Mouse (Mus musculus): ENCODE data around the gene Rhof.

The Rhof gene

DNA sequence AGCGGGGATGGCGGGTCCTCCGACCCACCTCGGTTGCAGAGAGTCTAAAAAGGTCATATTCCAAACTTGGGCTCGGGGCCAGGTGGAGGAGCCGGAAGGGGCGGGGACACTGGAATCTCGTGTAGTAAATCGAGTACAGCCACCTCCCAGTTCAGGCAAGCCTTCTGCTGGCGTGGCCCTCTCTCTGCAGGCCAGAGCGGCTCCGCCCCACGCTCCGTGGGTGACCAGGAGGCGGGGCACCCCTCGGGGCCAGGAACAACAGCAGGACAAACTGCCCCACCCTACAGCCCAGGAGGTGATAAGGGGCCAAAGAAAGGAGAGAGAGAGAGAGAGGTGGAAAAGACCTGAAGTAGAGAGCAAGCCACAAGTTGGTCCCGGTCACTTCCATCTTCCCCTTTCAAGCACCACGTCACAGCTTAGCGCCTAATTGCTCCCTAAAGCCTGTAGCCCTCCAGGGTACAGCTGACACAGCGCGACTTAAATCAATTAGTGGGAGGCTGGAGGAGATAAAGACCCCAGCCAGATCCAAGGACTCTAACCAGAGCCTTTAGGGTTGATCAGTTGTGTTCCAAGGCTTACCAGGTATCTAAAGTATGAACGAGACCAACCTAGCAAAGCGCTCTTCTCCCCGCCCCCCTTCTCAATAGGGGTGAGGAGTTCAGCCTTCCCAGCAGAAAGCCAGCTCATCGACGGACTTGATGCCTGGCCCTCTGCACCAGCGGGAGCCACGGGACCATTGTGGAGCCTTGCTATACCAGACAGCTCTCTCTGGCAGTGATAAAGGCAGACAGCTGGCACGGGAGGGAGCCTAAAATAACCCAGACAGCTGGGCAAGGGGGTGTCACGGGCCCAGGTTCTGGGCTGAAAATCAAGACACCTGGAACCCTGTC is 3.2 kb upstream of the Rhof start:
- WGBS: 4% methylated on average over 30 of the region's 30 CpGs

DNA sequence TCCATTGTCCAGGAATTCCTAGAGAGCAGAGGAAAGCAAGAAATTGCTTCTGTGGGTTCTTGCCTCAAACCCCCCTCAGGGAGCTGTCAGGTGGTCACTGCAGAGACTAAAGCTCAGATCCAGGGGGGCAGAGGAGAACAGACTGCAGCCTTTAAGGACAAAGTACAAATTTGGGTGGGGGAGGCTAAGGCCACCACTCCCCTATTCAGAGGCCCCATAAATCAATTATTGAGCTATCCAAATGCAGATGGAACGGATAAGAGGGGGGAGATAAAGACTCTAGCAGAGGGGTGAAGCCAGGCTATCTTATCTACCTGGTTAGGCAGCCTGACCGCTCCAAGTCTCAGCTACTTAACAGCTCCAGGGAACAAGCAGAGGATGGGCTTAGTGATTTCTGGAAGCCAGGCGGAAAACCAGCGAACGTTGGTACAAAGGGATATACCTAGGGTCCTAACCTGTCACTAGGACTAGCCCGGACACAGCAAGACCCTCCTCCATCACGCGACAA is 2.4 kb upstream of the Rhof start:
- WGBS: 27% methylated on average over 8 of the region's 8 CpGs

- 15% methylated on average over 13 of the region's 13 CpGs for WGBS
Measured at GRCm38 (mm10) chr5:123134186-123134874, 1.8 kb upstream of the Rhof start.

- 15% methylated on average over 7 of the region's 7 CpGs for WGBS
Measured at GRCm38 (mm10) chr5:123133784-123134143, 1.3 kb upstream of the Rhof start.

GRCm38 (mm10) chr5:123133083-123133783 is 741 bp upstream of the Rhof start:
- WGBS: 13% methylated on average over 18 of the region's 18 CpGs

DNA sequence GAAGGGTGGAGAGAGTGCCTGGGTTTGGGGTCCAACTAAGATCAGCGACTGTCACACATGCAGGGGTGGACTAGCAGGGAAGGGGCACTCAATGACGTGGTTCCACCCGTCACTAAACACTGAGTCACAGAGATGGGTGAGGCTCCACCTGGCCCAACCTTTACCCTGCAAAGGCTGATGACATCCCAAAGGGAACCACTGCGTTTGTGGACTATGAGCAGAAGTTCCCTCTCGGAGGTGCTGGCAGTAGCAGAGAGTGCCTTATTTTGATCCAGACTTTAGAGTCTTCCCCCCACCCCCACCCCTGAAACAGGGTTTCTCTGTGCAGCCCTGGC is 1.7 kb downstream of the Rhof start:
- WGBS: 64% methylated on average over 5 of the region's 5 CpGs

GRCm38 (mm10) chr5:123130030-123130813 is 2.3 kb downstream of the Rhof start:
- WGBS: 83% methylated on average over 9 of the region's 9 CpGs

DNA sequence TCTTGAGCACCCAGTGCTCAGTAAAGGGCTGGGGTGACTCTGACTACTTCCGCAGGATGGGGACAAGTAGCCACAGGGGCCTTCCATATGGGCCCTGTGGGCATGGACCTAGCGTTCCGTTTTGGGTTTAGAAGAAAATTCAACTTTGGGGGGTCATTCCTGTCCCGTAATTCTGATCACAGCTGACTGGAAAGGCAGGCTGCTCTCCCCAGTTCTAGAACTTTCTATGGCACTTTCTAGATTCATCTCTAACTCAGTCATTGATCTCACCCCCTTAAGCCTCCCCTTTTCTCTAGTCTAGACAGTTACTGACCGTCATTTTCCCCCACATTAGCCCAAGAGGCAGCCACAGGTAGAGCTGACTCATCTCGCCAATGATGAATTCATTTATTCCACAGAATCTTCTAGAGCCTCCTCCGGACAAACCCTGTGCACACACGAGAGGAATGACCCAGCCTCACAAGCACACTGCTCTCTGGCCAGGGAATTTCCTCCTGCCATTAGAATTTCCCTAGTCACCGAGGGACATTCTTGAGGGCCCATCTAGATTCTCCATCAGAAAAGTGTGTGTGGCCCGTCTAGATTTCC is 3.2 kb downstream of the Rhof start:
- 78% methylated on average over 10 of the region's 10 CpGs for WGBS

- 44% methylated on average over 10 of the region's 10 CpGs for WGBS
Measured at GRCm38 (mm10) chr5:123128426-123129169, 3.9 kb downstream of the Rhof start.

GRCm38 (mm10) chr5:123127031-123127430 is 5.5 kb downstream of the Rhof start:
- 81% methylated on average over 6 of the region's 6 CpGs for WGBS

- 72% methylated on average over 18 of the region's 18 CpGs for whole genome bisulfite sequencing
Measured at GRCm38 (mm10) chr5:123125638-123126406, 6.7 kb downstream of the Rhof start.

DNA sequence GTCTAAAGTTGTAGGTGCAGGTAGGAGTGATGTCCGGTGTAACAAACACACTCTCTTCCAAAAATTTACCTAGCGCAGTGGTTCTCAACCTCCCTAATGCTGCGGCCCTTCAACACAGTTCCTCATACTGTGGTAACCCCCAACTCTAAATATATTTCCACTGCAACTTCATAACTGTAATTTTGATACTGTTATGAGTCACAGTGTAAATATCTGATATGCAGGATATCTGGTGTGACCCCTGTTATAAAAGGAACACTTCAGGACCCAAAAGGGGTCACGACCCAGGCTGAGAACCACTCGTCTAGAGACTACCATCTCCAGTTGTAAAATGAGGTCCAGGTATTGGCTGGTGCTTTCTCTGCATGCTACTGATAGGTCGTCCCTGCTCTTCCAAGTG is 7.4 kb downstream of the Rhof start:
- WGBS: 88% methylated on average over 6 of the region's 6 CpGs

GRCm38 (mm10) chr5:123122181-123122580 is 10.3 kb downstream of the Rhof start:
- WGBS: 88% methylated on average over 4 of the region's 4 CpGs

- 55% methylated on average over 7 of the region's 7 CpGs for WGBS
Measured at GRCm38 (mm10) chr5:123120624-123121215, 11.8 kb downstream of the Rhof start.

- WGBS: 66% methylated on average over 10 of the region's 10 CpGs
Measured at GRCm38 (mm10) chr5:123118826-123119225, 13.7 kb downstream of the Rhof start.

DNA sequence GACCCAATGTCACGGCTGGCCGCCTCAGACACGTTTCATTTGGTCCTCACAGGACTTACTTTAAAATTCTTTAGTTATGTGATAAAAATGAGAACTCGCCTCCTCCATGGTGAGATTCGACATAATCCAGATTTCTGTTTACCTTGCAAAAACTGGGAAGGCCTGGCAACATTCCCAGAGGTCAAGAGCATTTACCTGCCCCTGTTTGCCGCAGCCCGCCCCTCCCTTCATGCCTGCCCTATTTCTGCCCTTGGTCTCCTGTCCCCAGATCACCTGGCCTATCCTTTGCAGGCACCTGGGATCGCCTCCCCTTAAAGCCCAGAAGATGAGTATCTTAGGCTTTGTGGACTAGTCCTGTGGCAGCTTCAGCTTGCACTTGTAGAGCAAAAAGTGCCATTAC is 14.7 kb downstream of the Rhof start:
- WGBS: 85% methylated on average over 8 of the region's 8 CpGs

DNA sequence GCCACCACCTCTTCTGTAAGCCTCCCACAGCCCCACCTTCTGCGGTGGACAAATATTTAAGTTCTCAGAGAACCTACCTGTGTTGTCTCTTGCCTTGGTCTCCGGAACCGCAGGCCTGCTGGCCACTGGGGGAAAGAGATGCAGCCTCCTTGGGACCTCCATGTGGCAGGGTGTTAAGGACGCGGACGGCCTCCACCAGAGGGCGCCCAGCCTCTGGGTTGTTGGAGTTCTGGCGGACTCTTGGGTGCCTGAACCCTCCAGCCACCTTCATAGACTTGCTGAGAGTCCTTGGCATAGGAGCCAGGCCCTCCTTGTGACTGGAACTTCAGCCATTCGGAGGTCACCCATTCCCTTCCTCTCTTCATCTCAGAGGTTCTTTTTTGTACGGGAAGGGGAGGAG is 15.2 kb downstream of the Rhof start:
- 21% methylated on average over 10 of the region's 10 CpGs for WGBS

DNA sequence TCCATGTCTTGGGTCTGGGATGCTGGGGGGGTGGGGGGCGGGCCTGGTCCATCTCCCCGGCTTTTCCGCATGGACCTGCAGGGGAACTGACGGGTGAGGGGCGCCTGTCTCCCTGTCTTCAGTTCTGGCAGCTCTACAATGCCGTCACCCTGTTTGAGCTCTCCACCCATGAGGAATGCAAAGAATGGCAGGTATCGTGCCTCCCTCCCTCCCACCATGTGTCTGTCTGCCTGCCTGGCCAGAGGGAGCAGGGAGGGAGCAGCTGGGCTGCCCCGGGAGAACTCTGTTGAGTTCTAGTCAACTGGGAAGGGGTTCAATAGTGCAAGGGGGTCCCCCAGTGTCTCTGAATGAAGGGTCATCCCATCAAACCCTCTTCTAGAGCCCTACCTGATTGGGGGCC is 16.4 kb downstream of the Rhof start:
- WGBS: 76% methylated on average over 8 of the region's 8 CpGs

- WGBS: 42% methylated on average over 7 of the region's 7 CpGs
Measured at GRCm38 (mm10) chr5:123114924-123115323, 17.6 kb downstream of the Rhof start.

Data from cerebral cortex, adult 2 months (tissue).